Mouse (Mus musculus): Measurements from ENCODE around the gene Fto. TPM values are rescaled to one million over a fixed set of nuclear protein-coding genes. Genes with fewer than 3 reads are reported as not detected.
A peak's percentile ranks its signal among the peaks of the same experiment; 100 is the strongest.

Fto gene
- polyA plus RNA-seq, 1 experiment, result 151 TPM

- no peak overlapping the region for H3K27ac ChIP-seq (ENCODE audit: insufficient read depth, low read length)
- H3K4me3 ChIP-seq (replicated peaks; ENCODE audit: insufficient read depth, low read depth, low read length), result no peak overlapping the region
- H3K27me3 ChIP-seq (ENCODE audit: control insufficient read depth, insufficient read depth, low read length), result no peaks in the 10 kb centered on the region
- no peak for DNase-seq
- WGBS, result 89% methylated on average over 5 of the region's 5 CpGs
- no peak for TF ChIP-seq POLR2A (IDR thresholded peaks at IDR 0.05; ENCODE audit: borderline replicate concordance, insufficient read depth, low read length)
- no peak for TF ChIP-seq CTCF (IDR thresholded peaks at IDR 0.05; ENCODE audit: borderline replicate concordance, insufficient read depth, low read depth, low read length)
- peaks cover 20% of the 10 kb centered on the region for H3K4me1 ChIP-seq (ENCODE audit: control insufficient read depth, insufficient read depth, low read length)
Observed at GRCm38 (mm10) chr8:91353062-91353461, 39.7 kb downstream of the Fto start.

GRCm38 (mm10) chr8:91353907-91354306, 40.6 kb downstream of the Fto start:
- H3K4me1 ChIP-seq (ENCODE audit: control insufficient read depth, insufficient read depth, low read length), result peaks cover 25% of the 10 kb centered on the region
- H3K4me3 ChIP-seq (replicated peaks; ENCODE audit: insufficient read depth, low read depth, low read length), result no peak overlapping the region
- TF ChIP-seq CTCF (IDR thresholded peaks at IDR 0.05; ENCODE audit: borderline replicate concordance, insufficient read depth, low read depth, low read length) (peak; percentile 15; the same call in 1 of the 2 replicates), POLR2A (IDR thresholded peaks at IDR 0.05; ENCODE audit: borderline replicate concordance, insufficient read depth, low read length) (no peak)
- no peak for DNase-seq
- no peak overlapping the region for H3K27ac ChIP-seq (ENCODE audit: insufficient read depth, low read length)
- 91% methylated on average over 4 of the region's 4 CpGs for WGBS
- no peaks in the 10 kb centered on the region for H3K27me3 ChIP-seq (ENCODE audit: control insufficient read depth, insufficient read depth, low read length)

- Histone ChIP-seq H3K4me3 (replicated peaks; ENCODE audit: insufficient read depth, low read depth, low read length) (no peak overlapping the region), H3K27ac (ENCODE audit: insufficient read depth, low read length) (no peak overlapping the region), H3K4me1 (ENCODE audit: control insufficient read depth, insufficient read depth, low read length) (peaks cover 22% of the 10 kb centered on the region), H3K27me3 (ENCODE audit: control insufficient read depth, insufficient read depth, low read length) (no peaks in the 10 kb centered on the region)
- DNase-seq, result no peak
- TF ChIP-seq POLR2A (IDR thresholded peaks at IDR 0.05; ENCODE audit: borderline replicate concordance, insufficient read depth, low read length) (no peak), CTCF (IDR thresholded peaks at IDR 0.05; ENCODE audit: borderline replicate concordance, insufficient read depth, low read depth, low read length) (no peak)
- 53% methylated on average over 10 of the region's 10 CpGs for whole genome bisulfite sequencing
Observed at GRCm38 (mm10) chr8:91355301-91355905, 42.1 kb downstream of the Fto start.

- Histone ChIP-seq H3K4me3 (replicated peaks; ENCODE audit: insufficient read depth, low read depth, low read length) (no peak overlapping the region), H3K27me3 (ENCODE audit: control insufficient read depth, insufficient read depth, low read length) (no peaks in the 10 kb centered on the region), H3K27ac (ENCODE audit: insufficient read depth, low read length) (no peak overlapping the region), H3K4me1 (ENCODE audit: control insufficient read depth, insufficient read depth, low read length) (peaks cover 17% of the 10 kb centered on the region)
- no peak for DNase-seq
- TF ChIP-seq CTCF (IDR thresholded peaks at IDR 0.05; ENCODE audit: borderline replicate concordance, insufficient read depth, low read depth, low read length) (no peak), POLR2A (IDR thresholded peaks at IDR 0.05; ENCODE audit: borderline replicate concordance, insufficient read depth, low read length) (no peak)
- WGBS, result 69% methylated on average over 11 of the region's 11 CpGs
Observed at GRCm38 (mm10) chr8:91355956-91356699, 42.8 kb downstream of the Fto start.

GRCm38 (mm10) chr8:91357493-91358014, 44.2 kb downstream of the Fto start:
- Histone ChIP-seq H3K4me3 (replicated peaks; ENCODE audit: insufficient read depth, low read depth, low read length) (no peak overlapping the region), H3K27me3 (ENCODE audit: control insufficient read depth, insufficient read depth, low read length) (no peaks in the 10 kb centered on the region), H3K27ac (ENCODE audit: insufficient read depth, low read length) (no peak overlapping the region), H3K4me1 (ENCODE audit: control insufficient read depth, insufficient read depth, low read length) (peaks cover 17% of the 10 kb centered on the region)
- no peak for DNase-seq
- TF ChIP-seq CTCF (IDR thresholded peaks at IDR 0.05; ENCODE audit: borderline replicate concordance, insufficient read depth, low read depth, low read length), result no peak
- no peak for TF ChIP-seq POLR2A (IDR thresholded peaks at IDR 0.05; ENCODE audit: borderline replicate concordance, insufficient read depth, low read length)
- 88% methylated on average over 4 of the region's 4 CpGs for WGBS

GRCm38 (mm10) chr8:91358016-91358415, 44.7 kb downstream of the Fto start:
- Histone ChIP-seq H3K27ac (ENCODE audit: insufficient read depth, low read length) (no peak overlapping the region), H3K4me1 (ENCODE audit: control insufficient read depth, insufficient read depth, low read length) (peaks cover 17% of the 10 kb centered on the region), H3K27me3 (ENCODE audit: control insufficient read depth, insufficient read depth, low read length) (no peaks in the 10 kb centered on the region), H3K4me3 (replicated peaks; ENCODE audit: insufficient read depth, low read depth, low read length) (no peak overlapping the region)
- no peak for TF ChIP-seq POLR2A (IDR thresholded peaks at IDR 0.05; ENCODE audit: borderline replicate concordance, insufficient read depth, low read length)
- TF ChIP-seq CTCF (IDR thresholded peaks at IDR 0.05; ENCODE audit: borderline replicate concordance, insufficient read depth, low read depth, low read length), result no peak
- no peak for DNase-seq
- 77% methylated on average over 5 of the region's 5 CpGs for WGBS

- Histone ChIP-seq H3K27me3 (ENCODE audit: control insufficient read depth, insufficient read depth, low read length) (no peaks in the 10 kb centered on the region), H3K27ac (ENCODE audit: insufficient read depth, low read length) (no peak overlapping the region)
Observed at GRCm38 (mm10) chr8:91359511-91359910, 46.2 kb downstream of the Fto start.

More at GRCm38 (mm10) chr8:91359511-91359910, 46.2 kb downstream of the Fto start:
- 62% methylated on average over 9 of the region's 9 CpGs for WGBS
- H3K4me1 ChIP-seq (ENCODE audit: control insufficient read depth, insufficient read depth, low read length), result peaks cover 25% of the 10 kb centered on the region
- no peak for DNase-seq
- H3K4me3 ChIP-seq (replicated peaks; ENCODE audit: insufficient read depth, low read depth, low read length), result no peak overlapping the region
- TF ChIP-seq CTCF (IDR thresholded peaks at IDR 0.05; ENCODE audit: borderline replicate concordance, insufficient read depth, low read depth, low read length) (no peak), POLR2A (IDR thresholded peaks at IDR 0.05; ENCODE audit: borderline replicate concordance, insufficient read depth, low read length) (no peak)
